Mouse (Mus musculus) kidney, adult 2 months (tissue): ENCODE results near the gene Efhc1.

Source experiments
- CTCF ChIP-seq: fragments of 200-500 bp; conservative IDR thresholded peaks from 2 replicates; pipeline ENCODE4 v1.5.1; 2011; ENCODE audit warnings: low read depth, mild to moderate bottlenecking, control low read depth, low read length, moderate library complexity, mixed read lengths; ENCODE audit not compliant: insufficient read depth, insufficient read length
- POLR2A ChIP-seq: fragments of 200-500 bp; IDR thresholded peaks from one replicate; pipeline ENCODE4 v1.6.1; 2011; ENCODE audit warnings: low read depth, low read length, control low read depth

DNA sequence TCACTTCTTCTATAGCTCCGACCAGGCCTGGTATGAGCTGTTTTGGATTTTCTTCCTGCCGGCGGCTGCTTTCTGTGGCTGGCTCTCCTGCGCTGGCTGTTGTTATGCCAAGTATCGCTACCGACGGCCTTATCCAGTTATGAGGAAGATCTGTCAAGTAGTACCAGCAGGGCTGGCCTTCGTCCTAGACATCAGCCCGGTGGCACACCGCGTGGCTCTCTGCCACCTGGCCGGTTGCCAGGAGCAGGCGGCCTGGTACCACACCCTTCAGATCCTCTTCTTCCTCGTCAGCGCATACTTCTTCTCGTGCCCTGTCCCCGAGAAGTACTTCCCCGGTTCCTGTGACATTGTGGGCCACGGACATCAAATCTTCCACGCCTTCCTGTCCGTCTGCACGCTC lies 16.3 kb upstream of the Efhc1 start:
- TF ChIP-seq CTCF (no peak), POLR2A (no peak)
